Mouse (Mus musculus): ENCODE measurements at regions not wholly inside any gene's neighbourhood (a gene's known extent, or its start where the extent isn't known, plus 50 kb on each side); places are given as distances from the start of the nearest gene placed in this dataset.
"Not testable (repeated sequence)": the region's sequence is repeated elsewhere in the genome, so short reads cannot be mapped to it uniquely, and the experiment has no call there.

DNA sequence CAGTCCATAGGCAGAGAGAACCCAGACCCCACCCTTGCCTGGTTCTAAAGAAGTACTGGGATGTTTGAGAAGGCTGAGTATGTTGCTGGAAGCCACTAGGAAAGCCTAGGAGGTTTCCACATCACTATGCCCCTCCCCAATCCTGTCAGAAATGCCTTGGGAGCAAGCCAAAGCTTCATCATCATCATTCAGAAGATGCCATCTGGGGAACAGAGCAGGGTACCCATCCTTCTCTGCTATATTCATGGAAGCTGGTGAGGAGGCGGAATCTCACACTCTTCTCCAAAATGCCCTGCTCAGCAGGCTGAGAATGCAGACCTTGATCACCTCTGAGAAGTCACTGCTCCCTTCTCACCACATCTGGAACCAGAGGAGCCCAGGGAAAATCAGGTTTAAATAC is 200.7 kb downstream of the Plxna1 start:
- peak; percentile 8 for DNase-seq

DNA sequence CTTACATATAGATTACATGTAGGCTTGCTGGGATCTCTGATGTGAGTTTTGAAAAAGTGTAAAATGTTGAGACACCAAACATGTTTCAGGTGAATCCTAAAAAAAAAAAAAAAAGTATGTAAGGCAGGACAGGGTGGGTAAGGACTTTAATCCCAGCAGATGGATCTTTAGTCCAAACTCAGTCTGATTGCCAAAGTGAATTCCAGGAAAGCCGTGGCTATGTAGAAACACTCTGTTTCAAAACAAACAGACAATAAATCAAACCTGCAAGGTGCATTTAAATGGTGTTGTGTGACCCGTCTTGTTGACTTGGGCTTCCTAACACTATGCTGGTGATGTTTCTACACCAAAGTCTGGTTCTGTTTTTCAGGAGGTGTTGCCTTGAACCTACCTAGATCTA is 192.9 kb downstream of the Plxna1 start:
- no peak for DNase-seq

- not testable (repeated sequence) for DNase-seq
Observed at GRCm38 (mm10) chr6:89184920-89185319, 177.5 kb downstream of the Plxna1 start.

DNA sequence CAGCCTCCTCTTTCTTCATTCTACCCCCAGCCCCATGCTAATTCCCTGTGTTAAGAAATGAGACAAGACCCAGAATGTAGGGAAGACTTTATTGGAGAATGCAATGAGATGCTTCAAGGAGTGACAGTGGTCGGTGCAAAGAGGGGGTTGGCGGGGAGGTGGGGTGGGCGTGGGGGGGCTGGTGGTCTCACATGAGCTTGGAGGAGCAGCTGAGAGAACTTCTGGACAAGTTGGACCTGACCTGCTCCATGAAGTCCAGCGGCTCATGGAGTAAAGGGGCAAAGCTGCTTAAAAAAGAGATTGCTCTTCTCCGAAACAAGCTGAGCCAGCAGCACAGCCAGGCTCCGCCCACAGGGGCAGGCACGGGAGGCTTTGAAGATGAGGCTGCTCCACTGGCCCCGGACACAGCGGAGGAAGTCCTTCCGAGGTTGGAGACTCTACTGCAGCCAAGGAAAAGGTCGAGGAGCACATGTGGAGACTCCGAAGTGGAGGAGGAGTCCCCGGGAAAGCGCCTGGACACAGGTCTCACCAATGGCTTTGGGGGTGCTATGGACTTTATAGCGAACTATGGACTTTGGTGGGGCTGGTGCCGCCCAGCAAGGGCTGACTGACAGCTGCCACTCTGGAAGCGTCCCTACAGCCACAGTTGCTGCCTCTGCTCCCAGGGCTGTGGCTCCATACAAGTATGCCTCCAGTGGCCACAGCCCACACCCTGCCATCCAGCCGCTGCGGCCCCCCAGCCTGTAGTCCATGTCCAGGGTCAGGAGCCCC is 161.7 kb downstream of the Plxna1 start:
- not testable (repeated sequence) for DNase-seq

DNA sequence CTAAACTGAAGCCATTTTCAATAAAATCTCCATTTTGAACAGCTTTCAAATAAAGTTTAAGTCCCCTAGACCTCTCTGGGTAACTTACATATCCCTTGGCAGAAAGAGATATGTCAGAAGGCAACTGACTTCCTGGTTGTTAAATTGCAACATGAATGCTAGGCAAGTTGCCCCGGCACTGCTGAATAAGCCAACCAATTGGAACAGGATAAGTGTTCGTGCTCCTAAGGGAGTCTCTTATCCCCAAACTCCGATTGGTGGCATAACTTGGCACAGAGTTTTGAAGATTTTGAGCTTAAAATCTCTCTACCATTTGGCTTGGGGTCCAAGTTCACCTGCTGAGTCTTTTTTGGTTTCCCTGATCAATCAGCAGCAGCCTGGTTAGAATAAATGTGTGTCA is 147.4 kb downstream of the Plxna1 start:
- no peak for DNase-seq

DNA sequence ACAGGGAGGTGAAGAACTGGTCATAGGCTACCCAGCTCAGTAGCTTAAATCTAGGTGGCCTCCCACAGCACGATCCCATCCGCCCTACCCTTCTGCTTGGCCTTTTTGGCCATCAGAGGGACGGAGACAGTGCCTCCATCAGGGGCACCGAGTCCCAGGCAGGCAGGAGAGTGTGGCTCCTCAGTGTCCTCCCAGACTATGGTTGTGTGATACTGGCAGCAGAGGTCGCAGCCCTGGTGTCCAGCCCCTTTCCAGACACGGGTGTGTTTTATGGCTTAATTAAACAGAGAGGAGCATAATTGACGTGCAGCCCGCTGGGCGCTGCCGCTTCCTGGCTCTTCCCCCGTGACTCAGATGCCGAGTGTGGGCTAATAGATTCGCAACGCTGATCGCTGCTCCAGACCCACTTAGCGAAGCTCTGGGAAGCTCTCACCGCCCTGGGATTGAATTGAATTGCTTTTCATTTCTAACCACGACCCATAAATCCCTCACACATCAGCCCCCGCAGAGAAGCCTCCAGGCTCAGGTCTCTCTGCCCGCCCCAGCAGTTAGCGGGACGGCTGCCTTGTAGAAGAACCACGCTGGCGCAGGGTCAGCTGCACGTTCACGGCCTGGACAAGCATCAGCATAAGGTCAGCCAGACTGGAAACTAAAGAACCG is 126.9 kb downstream of the Plxna1 start:
- peak; percentile 40 for DNase-seq

- DNase-seq = no peak
Observed at GRCm38 (mm10) chr6:89236226-89236625, 126.2 kb downstream of the Plxna1 start.

- DNase-seq = peak; percentile 51
Observed at GRCm38 (mm10) chr6:89236892-89237646, 125.4 kb downstream of the Plxna1 start.

DNA sequence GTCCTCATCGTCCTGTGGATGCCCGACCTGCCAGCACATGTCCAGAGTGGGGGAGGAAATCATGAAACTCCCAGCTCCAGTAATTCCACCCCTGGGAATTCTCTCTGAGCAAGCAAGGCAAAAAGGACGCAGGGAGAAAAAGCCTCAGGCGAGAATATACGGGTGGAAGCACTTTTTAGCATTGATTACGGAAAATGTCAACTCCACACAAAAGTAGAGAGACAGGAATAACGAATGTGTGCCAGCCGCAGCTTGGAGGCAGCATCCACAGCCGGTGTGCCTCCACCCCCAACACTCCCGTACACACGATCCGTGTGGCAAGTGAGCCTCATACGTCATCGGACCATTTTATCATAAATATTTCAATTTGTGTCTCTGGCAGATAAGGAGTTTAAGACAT is 123.5 kb downstream of the Plxna1 start:
- DNase-seq = peak; percentile 73

- DNase-seq = no peak
Observed at GRCm38 (mm10) chr6:89239511-89239910, 122.9 kb downstream of the Plxna1 start.

DNA sequence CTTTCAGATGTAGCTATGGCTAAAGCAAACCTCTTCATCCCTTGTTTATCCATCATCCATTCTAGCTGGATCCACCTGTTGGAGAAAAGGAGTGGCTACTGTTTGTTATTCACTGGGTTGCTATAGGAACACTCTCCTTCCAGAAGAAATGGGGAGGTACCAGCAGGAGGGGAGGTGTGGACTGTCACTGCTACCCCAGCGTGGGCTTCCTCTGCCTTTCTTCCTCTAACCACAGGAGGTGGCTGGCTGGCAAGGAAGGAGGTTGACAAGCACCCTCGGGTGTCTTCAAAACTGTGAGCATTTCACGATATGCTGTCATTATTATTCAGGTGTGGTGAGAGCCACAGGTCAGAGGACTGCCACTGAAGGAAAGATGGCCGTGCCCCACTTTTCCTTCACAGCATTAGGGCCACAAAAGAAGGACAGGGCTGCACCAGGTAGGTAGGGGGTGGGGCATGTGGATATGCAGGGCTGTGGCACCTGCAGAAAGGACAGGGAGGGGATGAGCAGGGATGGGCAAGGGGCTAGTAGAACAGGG is 122.2 kb downstream of the Plxna1 start:
- DNase-seq = no peak

- no peak for DNase-seq
Observed at GRCm38 (mm10) chr6:89242371-89243288, 119.8 kb downstream of the Plxna1 start.

DNA sequence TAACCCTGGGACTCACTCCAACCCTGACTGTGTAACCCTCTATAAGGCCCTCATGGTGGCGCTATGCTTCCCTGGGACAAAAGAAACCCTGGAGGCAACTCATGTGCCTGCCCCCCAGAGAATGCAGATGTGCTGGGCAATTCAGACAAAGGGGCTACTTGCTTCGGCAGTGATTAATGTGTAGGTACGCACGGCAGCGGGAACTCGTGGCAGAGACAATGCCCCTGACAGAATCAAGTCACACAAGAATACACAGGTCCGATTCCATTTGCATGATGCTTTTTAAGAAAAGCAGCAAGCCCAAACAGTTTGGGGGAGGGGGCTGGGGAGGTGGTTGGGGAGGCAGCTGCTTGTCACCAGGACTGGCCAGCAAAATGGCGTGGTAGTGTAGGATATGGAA is 116.9 kb downstream of the Plxna1 start:
- DNase-seq = no peak

- DNase-seq = no peak
Observed at GRCm38 (mm10) chr6:89246261-89246660, 116.2 kb downstream of the Plxna1 start.

- DNase-seq = no peak
Observed at GRCm38 (mm10) chr6:89248574-89248973, 113.8 kb downstream of the Plxna1 start.

DNA sequence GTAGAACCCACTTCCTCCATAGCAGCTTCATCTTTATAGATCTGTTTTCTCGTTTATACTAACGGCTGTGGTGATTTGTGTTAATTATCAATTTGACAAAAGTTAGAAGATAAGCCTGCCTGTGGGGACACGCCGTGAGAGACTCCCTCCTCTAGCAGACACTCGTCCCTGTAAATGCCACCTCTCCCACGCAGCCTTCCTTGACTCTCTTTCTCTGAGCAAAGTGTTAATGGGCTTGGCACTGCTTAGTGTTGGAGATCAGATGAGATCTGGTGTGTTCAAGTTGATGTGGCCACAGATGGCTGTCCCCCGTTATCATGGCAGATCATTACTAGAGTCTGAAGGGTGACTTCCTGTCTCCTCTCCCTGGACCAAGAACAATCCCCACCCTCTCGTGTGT is 113.1 kb downstream of the Plxna1 start:
- DNase-seq = no peak

DNA sequence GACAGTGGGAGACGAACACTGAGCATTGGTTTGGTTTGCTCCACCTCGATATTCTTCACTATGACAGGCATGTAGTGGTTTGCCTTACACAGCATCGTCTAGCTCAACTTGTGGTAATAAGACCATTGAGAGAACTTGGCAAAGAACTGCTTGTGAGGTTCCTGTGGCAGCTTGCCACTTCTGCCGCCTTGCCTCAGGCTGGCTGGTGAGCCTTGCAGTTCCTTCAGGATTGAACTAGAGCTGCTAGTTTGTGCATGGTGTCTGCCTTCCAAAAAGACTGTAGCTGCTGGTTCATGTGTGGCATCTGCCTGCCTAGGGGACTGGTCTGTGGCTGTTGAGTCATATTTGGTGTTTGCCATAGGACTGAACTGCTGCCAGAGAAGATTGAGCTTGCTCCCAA is 110.8 kb downstream of the Plxna1 start:
- DNase-seq = no peak

- DNase-seq = no peak
Observed at GRCm38 (mm10) chr6:89256022-89256421, 106.4 kb downstream of the Plxna1 start.

DNA sequence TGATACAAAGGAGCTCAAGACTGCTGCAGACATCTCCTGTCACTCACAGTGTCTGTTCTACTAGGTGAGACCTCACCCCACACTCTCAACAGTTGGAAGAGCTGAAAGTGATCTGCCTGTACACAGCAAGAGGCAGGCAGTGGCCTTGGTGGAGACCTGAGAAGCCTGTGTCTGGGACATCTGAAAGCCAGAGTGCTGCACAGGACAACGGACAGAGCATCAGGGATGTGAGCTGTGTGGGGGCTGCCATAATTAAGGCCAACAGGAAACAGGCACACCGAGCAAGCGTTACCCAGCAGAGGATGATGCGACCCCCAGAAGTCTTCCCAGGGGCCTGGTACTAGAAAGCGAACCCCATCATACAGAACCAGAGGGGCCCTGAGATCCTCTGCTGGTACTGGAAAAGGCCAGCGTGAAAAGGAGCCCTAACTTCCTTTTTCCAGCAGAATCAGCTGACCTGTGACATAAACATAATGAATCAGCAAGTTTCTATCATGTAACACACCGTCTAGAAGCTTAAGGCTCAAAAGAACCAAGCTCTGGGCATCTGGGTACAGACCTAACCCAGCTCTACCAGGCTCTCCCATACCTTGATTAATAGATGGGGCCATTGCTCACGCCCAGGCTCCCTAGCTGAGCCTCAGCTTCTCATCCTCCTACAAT is 105.7 kb downstream of the Plxna1 start:
- DNase-seq = no peak

DNA sequence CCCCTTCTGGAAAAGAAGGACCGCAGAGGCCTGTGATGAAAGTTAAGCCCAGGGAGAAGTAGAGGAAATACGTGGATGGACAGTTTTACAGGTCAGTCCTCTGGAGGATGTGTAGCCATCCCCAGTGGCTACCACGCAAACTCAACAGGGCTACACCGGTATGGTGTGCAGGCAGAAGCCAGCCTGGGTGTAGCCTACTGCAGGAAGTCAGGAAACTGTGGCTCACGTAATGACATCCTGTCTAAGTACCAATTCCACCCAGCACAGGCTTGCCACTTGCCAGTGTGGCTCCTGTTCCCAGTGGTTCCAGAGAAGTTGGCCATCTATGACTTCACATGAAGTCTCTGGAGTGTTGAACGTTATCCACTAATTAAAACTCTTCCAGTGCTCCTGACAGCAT is 105.0 kb downstream of the Plxna1 start:
- no peak for DNase-seq

- no peak for DNase-seq
Observed at GRCm38 (mm10) chr6:89258140-89258539, 104.3 kb downstream of the Plxna1 start.
